Mouse (Mus musculus) stomach, embryonic 14.5 days (tissue): ENCODE data around the gene Fbxw4. TPM values are rescaled to one million over a fixed set of nuclear protein-coding genes. Genes with fewer than 3 reads are reported as not detected.

Source experiments
- ATAC-seq: fragments of 200-750 bp; cut with Nextera tagmentation; 2 replicates; pipeline ENCODE4 v1.8.0; 2017; ENCODE audit warnings: low read depth, moderate TSS enrichment; ENCODE audit not compliant: insufficient number of reproducible peaks, insufficient read depth, low FRiP score
- H3K27ac ChIP-seq: fragments of 300-500 bp; sonication (generic); 2 replicates; pipeline ENCODE4 v1.5.1; 2014; ENCODE audit warnings: mild to moderate bottlenecking, low read length, moderate library complexity, mixed read lengths
- H3K27me3 ChIP-seq: fragments of 300-500 bp; sonication (generic); 2 replicates; pipeline ENCODE4 v1.6.1; 2014; ENCODE audit warnings: low read length, control low read depth, mixed read lengths; ENCODE audit not compliant: control insufficient read depth, insufficient read depth
- H3K36me3 ChIP-seq: fragments of 300-500 bp; sonication (generic); 2 replicates; pipeline ENCODE4 v1.6.1; 2014; ENCODE audit warnings: mild to moderate bottlenecking, control low read depth, low read length, moderate library complexity, mixed read lengths; ENCODE audit not compliant: control insufficient read depth, insufficient read depth
- H3K4me1 ChIP-seq: fragments of 300-500 bp; sonication (generic); 2 replicates; pipeline ENCODE4 v1.6.1; 2014; ENCODE audit warnings: low read length, control low read depth, mixed read lengths; ENCODE audit not compliant: control insufficient read depth, insufficient read depth
- H3K4me2 ChIP-seq: fragments of 300-500 bp; sonication (generic); replicated peaks from 2 replicates; pipeline ENCODE4 v1.6.1; 2014; ENCODE audit warnings: low read depth, low read length, control low read depth
- H3K4me3 ChIP-seq: fragments of 300-500 bp; sonication (generic); 2 replicates; pipeline ENCODE4 v1.5.1; 2014; ENCODE audit warnings: low read depth, low read length, control low read depth
- H3K9ac ChIP-seq: fragments of 300-500 bp; sonication (generic); replicated peaks from 2 replicates; pipeline ENCODE4 v1.6.1; 2014; ENCODE audit warnings: low read depth, mild to moderate bottlenecking, control low read depth, low read length, moderate library complexity, mixed read lengths
- H3K9me3 ChIP-seq: fragments of 300-500 bp; sonication (generic); 2 replicates; pipeline ENCODE4 v1.6.1; 2016; ENCODE audit warnings: low read depth, low read length, control low read depth; ENCODE audit not compliant: control insufficient read depth
- WGBS: fragments of 180-500 bp; shearing (Covaris S2); extraction: QIAGEN DNeasy Blood & Tissue Kit; methylation state at CpG from one replicate; pipeline ENCODE4 v1.1.7; 2014; 5-methylcytosine and 5-hydroxymethylcytosine counted together
- polyA plus RNA-seq: library from polyadenylated mRNA; unstranded; fragments of >200 nt; fragmentation: Nextera tagmentation; extraction: Ambion mirVana; gene quantifications from 2 replicates; pipeline ENCODE4 v1.2.1, GENCODE M21; 2014

Gene Fbxw4
- polyA plus RNA-seq, 1 experiment from 2014 or later, result 9.4 TPM

DNA sequence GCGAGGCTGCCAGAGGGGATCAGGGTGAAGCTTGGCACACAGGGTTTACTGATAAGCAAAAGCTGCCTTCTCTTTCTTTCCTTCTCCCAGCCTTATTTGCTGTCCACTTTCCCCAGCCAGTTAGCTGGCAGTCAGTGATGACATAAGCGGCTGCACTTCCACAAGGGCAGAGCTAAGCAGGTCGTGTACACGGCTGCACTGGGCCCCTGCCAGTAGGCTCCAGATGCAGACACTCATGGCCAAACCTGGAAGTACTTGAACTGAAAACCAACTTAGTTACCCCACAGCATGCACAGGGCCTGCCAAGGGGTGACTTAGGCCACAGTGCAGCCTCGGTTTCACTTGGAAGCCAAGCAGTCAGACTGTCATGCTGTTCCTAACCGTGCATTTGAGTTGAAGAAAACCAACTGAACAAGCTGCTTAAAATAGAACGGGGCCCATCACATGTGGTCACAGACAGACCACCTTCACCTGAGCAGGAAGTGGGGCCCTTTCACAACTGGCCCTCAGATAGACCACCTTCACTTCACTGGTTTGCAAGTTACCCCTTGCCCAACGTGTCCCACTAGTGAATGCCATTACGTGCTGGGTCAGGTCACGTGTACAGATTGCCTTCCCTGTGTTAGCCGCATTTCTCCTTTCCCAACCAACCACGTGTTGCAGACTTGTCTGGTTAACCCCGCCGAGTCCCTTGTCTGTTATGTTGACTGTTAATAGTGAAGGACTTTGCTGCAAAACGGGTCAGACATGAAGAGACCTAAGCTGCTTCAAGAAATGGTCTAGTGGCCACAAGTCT is 129.7 kb downstream of the Fbxw4 start:
- H3K36me3 ChIP-seq, result peaks cover 24% of the 10 kb centered on the region
- 65% methylated on average over 15 of the region's 15 CpGs for WGBS
- H3K4me1 ChIP-seq, result no peaks in the 10 kb centered on the region
- no peak overlapping the region for H3K4me3 ChIP-seq
- peak; percentile 46; the same call in 1 of the 2 replicates for ATAC-seq
- peak overlapping the region; percentile 15; the same call in 1 of the 2 replicates for H3K27ac ChIP-seq
- no peaks in the 10 kb centered on the region for H3K27me3 ChIP-seq
- no peak overlapping the region for H3K9ac ChIP-seq
- H3K4me2 ChIP-seq, result no peak overlapping the region
- no peaks in the 10 kb centered on the region for H3K9me3 ChIP-seq

DNA sequence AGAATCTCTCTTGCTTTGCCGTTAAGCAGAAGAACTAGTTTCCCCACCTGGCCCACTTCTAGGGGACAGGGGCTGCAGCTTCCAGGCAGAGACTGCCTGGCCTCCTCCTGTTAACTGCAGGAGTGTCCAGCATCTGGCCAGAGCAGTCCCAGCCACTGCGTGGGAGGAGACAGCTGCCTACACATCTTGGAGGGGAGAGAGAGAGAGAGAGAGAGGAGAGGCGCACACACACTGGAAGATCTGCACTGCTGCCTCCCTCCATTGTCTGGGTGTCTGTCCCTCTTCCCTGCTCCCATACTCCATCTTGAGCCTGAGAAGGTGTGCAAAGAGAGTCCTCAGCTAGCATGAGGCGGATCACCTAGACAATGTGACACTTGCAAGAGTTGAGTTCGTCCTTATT is 130.8 kb downstream of the Fbxw4 start:
- Histone ChIP-seq H3K27ac (no peak overlapping the region), H3K36me3 (peaks cover 25% of the 10 kb centered on the region), H3K9me3 (no peaks in the 10 kb centered on the region), H3K4me2 (no peak overlapping the region), H3K27me3 (no peaks in the 10 kb centered on the region), H3K9ac (no peak overlapping the region), H3K4me1 (no peaks in the 10 kb centered on the region), H3K4me3 (no peak overlapping the region)
- WGBS, result 74% methylated on average over 5 of the region's 5 CpGs
- ATAC-seq, result no peak

Other genes starting within 250 kb of the Fbxw4 start
- gene Poll, start 99.8 kb downstream of the Fbxw4 start, polyA plus RNA-seq, result 12.2 and 12.5 TPM in 2 replicates
- 45.3 and 45.4 TPM in 2 replicates for gene Gm17018, start 99.7 kb downstream of the Fbxw4 start, polyA plus RNA-seq
- not detected in 2 replicates for gene Fgf8, start 82.6 kb upstream of the Fbxw4 start, polyA plus RNA-seq
- 14.8 and 16.0 TPM in 2 replicates for gene Npm3, start 89.3 kb upstream of the Fbxw4 start, polyA plus RNA-seq
- 74.4 and 74.8 TPM in 2 replicates for gene Mgea5, start 123.5 kb upstream of the Fbxw4 start, polyA plus RNA-seq
- gene Kcnip2, start 155.7 kb upstream of the Fbxw4 start, polyA plus RNA-seq, result 1.8 TPM in 2 replicates